Mouse (Mus musculus) kidney, postnatal 0 days (tissue): ENCODE measurements around the gene Sap25. TPM values are rescaled to one million over a fixed set of nuclear protein-coding genes. Genes with fewer than 3 reads are reported as not detected.

ENCODE experiments used
- ATAC-seq: fragments of 200-750 bp; cut with Nextera tagmentation; replicated peaks from 2 replicates; pipeline ENCODE4 v1.8.0; 2017; ENCODE audit warnings: low read depth, moderate number of reproducible peaks, moderate TSS enrichment, moderate library complexity; ENCODE audit not compliant: low FRiP score
- DNase-seq: peaks from one replicate; pipeline ENCODE4 v3.0.0-alpha.2; 2016; ENCODE audit warnings: low spot score
- H3K27ac ChIP-seq: fragments of 300-500 bp; sonication (generic); 2 replicates; pipeline ENCODE4 v1.5.1; 2014; ENCODE audit warnings: mild to moderate bottlenecking
- H3K27me3 ChIP-seq: fragments of 300-500 bp; sonication (generic); 2 replicates; pipeline ENCODE4 v1.6.1; 2014; ENCODE audit warnings: low read length, mixed read lengths; ENCODE audit not compliant: insufficient read depth
- H3K36me3 ChIP-seq: fragments of 300-500 bp; sonication (generic); 2 replicates; pipeline ENCODE4 v1.6.1; 2014; ENCODE audit warnings: low read length, mixed read lengths; ENCODE audit not compliant: insufficient read depth
- H3K4me1 ChIP-seq: fragments of 300-500 bp; sonication (generic); replicated peaks from 2 replicates; pipeline ENCODE4 v1.6.1; 2014; ENCODE audit warnings: antibody characterized with exemption, low read length, mixed read lengths; ENCODE audit not compliant: insufficient read depth
- H3K4me2 ChIP-seq: fragments of 300-500 bp; sonication (generic); 2 replicates; pipeline ENCODE4 v1.6.1; 2014; ENCODE audit warnings: mild to moderate bottlenecking, low read length, moderate library complexity, mixed read lengths
- H3K4me3 ChIP-seq: fragments of 300-500 bp; sonication (generic); replicated peaks from 2 replicates; pipeline ENCODE4 v1.5.1; 2014; ENCODE audit warnings: low read depth, low read length
- H3K9ac ChIP-seq: fragments of 300-500 bp; sonication (generic); 2 replicates; pipeline ENCODE4 v1.6.1; 2014; ENCODE audit warnings: low read depth, low read length
- H3K9me3 ChIP-seq: fragments of 300-500 bp; sonication (generic); replicated peaks from 2 replicates; pipeline ENCODE4 v1.6.1; 2016; ENCODE audit warnings: low read length, inconsistent platforms, mixed read lengths
- CTCF ChIP-seq: IDR thresholded peaks from 2 replicates; pipeline ENCODE4 v1.5.1; 2016; ENCODE audit warnings: antibody characterized with exemption, low read depth, mild to moderate bottlenecking, moderate library complexity
- WGBS: fragments of 180-500 bp; shearing (Covaris S2); extraction: QIAGEN DNeasy Blood & Tissue Kit; methylation state at CpG from one replicate; pipeline ENCODE4 v1.1.7; 2014; 5-methylcytosine and 5-hydroxymethylcytosine counted together
- polyA plus RNA-seq: library from polyadenylated mRNA; unstranded; fragments of >200 nt; fragmentation: Nextera tagmentation; extraction: Ambion mirVana; gene quantifications from 2 replicates; pipeline ENCODE4 v1.2.1, GENCODE M21; 2015

Sap25 gene
- polyA plus RNA-seq, 1 experiment from 2014 or later, result 5.3 TPM

- no peak for TF ChIP-seq CTCF
- H3K4me2 ChIP-seq, result no peak overlapping the region
- H3K9ac ChIP-seq, result no peak overlapping the region
- DNase-seq (no peak), ATAC-seq (no peak)
- no peaks in the 10 kb centered on the region for H3K4me1 ChIP-seq
- WGBS, result 77% methylated on average over 9 of the region's 9 CpGs
- H3K27ac ChIP-seq, result no peak overlapping the region
- H3K27me3 ChIP-seq, result no peaks in the 10 kb centered on the region
- peaks cover 21% of the 10 kb centered on the region; the same call in 1 of the 2 replicates for H3K36me3 ChIP-seq
- no peaks in the 10 kb centered on the region for H3K9me3 ChIP-seq
- H3K4me3 ChIP-seq, result no peak overlapping the region
Measured at GRCm38 (mm10) chr5:137663057-137663456, 21.9 kb downstream of the Sap25 start.

- H3K9me3 ChIP-seq, result no peaks in the 10 kb centered on the region
- H3K27me3 ChIP-seq, result no peaks in the 10 kb centered on the region
- WGBS, result 51% methylated on average over 10 of the region's 10 CpGs
- H3K27ac ChIP-seq, result no peak overlapping the region
- peaks cover 14% of the 10 kb centered on the region; the same call in 1 of the 2 replicates for H3K4me1 ChIP-seq
- DNase-seq, result no peak
- H3K4me2 ChIP-seq, result no peak overlapping the region
- H3K36me3 ChIP-seq, result peaks cover 13% of the 10 kb centered on the region; the same call in 1 of the 2 replicates
- ATAC-seq, result no peak
- no peak overlapping the region for H3K9ac ChIP-seq
- no peak overlapping the region for H3K4me3 ChIP-seq
- no peak for TF ChIP-seq CTCF
Measured at GRCm38 (mm10) chr5:137668971-137669370, 27.8 kb downstream of the Sap25 start.

GRCm38 (mm10) chr5:137670240-137670639 lies 29.1 kb downstream of the Sap25 start:
- 79% methylated on average over 1 of the region's 1 CpGs for WGBS
- no peaks in the 10 kb centered on the region for H3K27me3 ChIP-seq
- 0 out of 2 replicates have a peak overlapping the region, but pooled peaks have one; percentile 66 for H3K27ac ChIP-seq

GRCm38 (mm10) chr5:137671443-137672240 lies 30.5 kb downstream of the Sap25 start:
- peak overlapping the region; percentile 88 for H3K27ac ChIP-seq
- peaks cover 14% of the 10 kb centered on the region; the same call in 1 of the 2 replicates for H3K4me1 ChIP-seq
- peak overlapping the region; percentile 28; the same call in 1 of the 2 replicates for H3K9ac ChIP-seq
- WGBS, result 8% methylated on average over 9 of the region's 9 CpGs
- H3K27me3 ChIP-seq, result no peaks in the 10 kb centered on the region
- H3K4me2 ChIP-seq, result no peak overlapping the region
- TF ChIP-seq CTCF, result no peak; the same call in 1 of the 2 replicates
- no peak overlapping the region for H3K4me3 ChIP-seq
- no peaks in the 10 kb centered on the region for H3K9me3 ChIP-seq
- peak; percentile 88 for ATAC-seq
- H3K36me3 ChIP-seq, result peaks cover 5% of the 10 kb centered on the region; the same call in 1 of the 2 replicates
- peak; percentile 83 for DNase-seq

More at GRCm38 (mm10) chr5:137670240-137670639, 29.1 kb downstream of the Sap25 start:
- DNase-seq (no peak), ATAC-seq (no peak)
- Histone ChIP-seq H3K4me3 (no peak overlapping the region), H3K4me1 (peaks cover 14% of the 10 kb centered on the region; the same call in 1 of the 2 replicates), H3K4me2 (no peak overlapping the region), H3K9ac (no peak overlapping the region), H3K36me3 (peaks cover 12% of the 10 kb centered on the region; the same call in 1 of the 2 replicates), H3K9me3 (no peaks in the 10 kb centered on the region)
- peak; percentile 62 for TF ChIP-seq CTCF

GRCm38 (mm10) chr5:137672361-137672760 lies 31.2 kb downstream of the Sap25 start:
- Histone ChIP-seq H3K9ac (no peak overlapping the region), H3K4me2 (no peak overlapping the region), H3K36me3 (no peaks in the 10 kb centered on the region), H3K27ac (peak overlapping the region; percentile 88), H3K27me3 (no peaks in the 10 kb centered on the region), H3K4me1 (peaks cover 14% of the 10 kb centered on the region; the same call in 1 of the 2 replicates), H3K9me3 (no peaks in the 10 kb centered on the region), H3K4me3 (no peak overlapping the region)
- WGBS, result 68% methylated on average over 5 of the region's 5 CpGs
- ATAC-seq, result no peak
- no peak for DNase-seq
- no peak for TF ChIP-seq CTCF

- H3K9ac ChIP-seq, result no peak overlapping the region
- WGBS, result 86% methylated on average over 6 of the region's 6 CpGs
- peaks cover 14% of the 10 kb centered on the region; the same call in 1 of the 2 replicates for H3K4me1 ChIP-seq
- no peak for DNase-seq
- H3K27me3 ChIP-seq, result no peaks in the 10 kb centered on the region
- H3K27ac ChIP-seq, result no peak overlapping the region
- no peak overlapping the region for H3K4me3 ChIP-seq
- H3K4me2 ChIP-seq, result no peak overlapping the region
- no peak for TF ChIP-seq CTCF
- H3K9me3 ChIP-seq, result no peaks in the 10 kb centered on the region
- no peak for ATAC-seq
- no peaks in the 10 kb centered on the region for H3K36me3 ChIP-seq
Measured at GRCm38 (mm10) chr5:137673015-137673414, 31.9 kb downstream of the Sap25 start.
